Mouse (Mus musculus) gastrocnemius, adult 2 months (tissue): Measurements from ENCODE around the gene Myo16. TPM values are rescaled to one million over a fixed set of nuclear protein-coding genes. Genes with fewer than 3 reads are reported as not detected.

Source experiments
- DNase-seq: peaks from one replicate; pipeline ENCODE4 v3.0.0; 2022
- H3K27ac ChIP-seq: fragments of 200-600 bp; 2 replicates; pipeline ENCODE4 v1.8.1; 2022; ENCODE audit warnings: mild to moderate bottlenecking
- H3K4me3 ChIP-seq: fragments of 200-600 bp; 2 replicates; pipeline ENCODE4 v1.8.1; 2022; ENCODE audit warnings: mild to moderate bottlenecking, moderate library complexity
- CTCF ChIP-seq: fragments of 200-600 bp; IDR thresholded peaks from 2 replicates; pipeline ENCODE4 v1.8.1; 2022; ENCODE audit warnings: antibody characterized with exemption, mild to moderate bottlenecking, moderate library complexity
- intact Hi-C: fragments of 180-260 bp; cut with DNase I; formaldehyde crosslinking; loops from one replicate; pipeline ENCODE4 v1.15.1; 2025
- total RNA-seq, 2 experiments: library from RNA; stranded (reverse); gene quantifications; 2 replicates each; pipeline ENCODE4 v1.2.3; 2021

The Myo16 gene
- total RNA-seq, 2 experiments from 2014 or later = 0.08 to 0.36 TPM

- intact Hi-C loops = no loop called here
- no peak overlapping the region for H3K4me3 ChIP-seq
- no peak overlapping the region for H3K27ac ChIP-seq
- TF ChIP-seq CTCF = no peak
- DNase-seq = no peak
These were observed 528.2 kb downstream of the Myo16 start for GRCm38 (mm10) chr8:10681926-10682325.

GRCm38 (mm10) chr8:10683088-10683487 is 529.4 kb downstream of the Myo16 start:
- no peak for DNase-seq
- Histone ChIP-seq H3K4me3 (no peak overlapping the region), H3K27ac (no peak overlapping the region)
- no peak for TF ChIP-seq CTCF
- intact Hi-C loops = no loop called here

Other genes starting within 250 kb of the Myo16 start
- gene Lig4, start 176.2 kb upstream of the Myo16 start, total RNA-seq = 1 to 10 TPM; 3.7 to 5.3 TPM
- gene Abhd13, start 176.2 kb upstream of the Myo16 start, total RNA-seq = 1 to 10 TPM; 6.9 to 8.2 TPM
- 1 to 10 TPM in 1 of 2 experiments, under 1 TPM in 1; 0.67 to 1.0 TPM for gene Tnfsf13b, start 147.4 kb upstream of the Myo16 start, total RNA-seq